Mouse (Mus musculus) heart, postnatal 0 days (tissue): ENCODE measurements around the gene Smim20. TPM values are rescaled to one million over a fixed set of nuclear protein-coding genes. Genes with fewer than 3 reads are reported as not detected.

Experiments
- ATAC-seq: fragments of 200-750 bp; cut with Nextera tagmentation; 2 replicates; pipeline ENCODE4 v1.8.0; 2017; ENCODE audit warnings: low read depth, moderate number of reproducible peaks, moderate library complexity; ENCODE audit not compliant: insufficient read depth
- DNase-seq: peaks from one replicate; pipeline ENCODE4 v3.0.0-alpha.2; 2016; ENCODE audit warnings: low spot score
- H3K27ac ChIP-seq: fragments of 300-500 bp; sonication (generic); 2 replicates; pipeline ENCODE4 v1.5.1; 2014; ENCODE audit warnings: low read depth, mild to moderate bottlenecking
- H3K27me3 ChIP-seq: fragments of 300-500 bp; sonication (generic); 2 replicates; pipeline ENCODE4 v1.6.1; 2014; ENCODE audit warnings: low read length, mixed read lengths; ENCODE audit not compliant: control insufficient read depth, insufficient read depth
- H3K36me3 ChIP-seq: fragments of 300-500 bp; sonication (generic); replicated peaks from 2 replicates; pipeline ENCODE4 v1.6.1; 2014; ENCODE audit warnings: low read length, mixed read lengths; ENCODE audit not compliant: control insufficient read depth, insufficient read depth
- H3K4me1 ChIP-seq: fragments of 300-500 bp; sonication (generic); 2 replicates; pipeline ENCODE4 v1.6.1; 2014; ENCODE audit warnings: antibody characterized with exemption; ENCODE audit not compliant: control insufficient read depth, insufficient read depth
- H3K4me2 ChIP-seq: fragments of 300-500 bp; sonication (generic); 2 replicates; pipeline ENCODE4 v1.6.1; 2014; ENCODE audit warnings: low read depth, mild to moderate bottlenecking, low read length, moderate library complexity
- H3K4me3 ChIP-seq: fragments of 300-500 bp; sonication (generic); 2 replicates; pipeline ENCODE4 v1.5.1; 2014; ENCODE audit warnings: low read depth, low read length
- H3K9ac ChIP-seq: fragments of 300-500 bp; sonication (generic); replicated peaks from 2 replicates; pipeline ENCODE4 v1.6.1; 2014; ENCODE audit warnings: low read depth, low read length, mixed read lengths
- H3K9me3 ChIP-seq: fragments of 300-500 bp; sonication (generic); replicated peaks from 2 replicates; pipeline ENCODE4 v1.6.1; 2016; ENCODE audit warnings: low read length; ENCODE audit not compliant: control insufficient read depth
- CTCF ChIP-seq: IDR thresholded peaks from 2 replicates; pipeline ENCODE4 v1.5.1; 2016; ENCODE audit warnings: antibody characterized with exemption, control low read depth, low read depth
- EP300 ChIP-seq: IDR thresholded peaks from 2 replicates; pipeline ENCODE4 v1.6.1; 2016; ENCODE audit warnings: antibody characterized with exemption, low read depth
- WGBS: fragments of 180-500 bp; shearing (Covaris S2); extraction: QIAGEN DNeasy Blood & Tissue Kit; methylation state at CpG from one replicate; pipeline ENCODE4 v1.1.7; 2014; 5-methylcytosine and 5-hydroxymethylcytosine counted together
- polyA plus RNA-seq: library from polyadenylated mRNA; unstranded; fragments of >200 nt; fragmentation: Nextera tagmentation; extraction: Ambion mirVana; gene quantifications from 2 replicates; pipeline ENCODE4 v1.2.1, GENCODE M21; 2015
- total RNA-seq: library from RNA; depleted of rRNA; stranded (reverse); fragments of >200 nt; gene quantifications from 2 replicates; pipeline ENCODE4 v1.2.3, GENCODE M21; 2014; ENCODE audit warnings: low replicate concordance

The Smim20 gene
- total and polyA plus RNA-seq, 2 experiments from 2014 or later = 163 to 218 TPM

DNA sequence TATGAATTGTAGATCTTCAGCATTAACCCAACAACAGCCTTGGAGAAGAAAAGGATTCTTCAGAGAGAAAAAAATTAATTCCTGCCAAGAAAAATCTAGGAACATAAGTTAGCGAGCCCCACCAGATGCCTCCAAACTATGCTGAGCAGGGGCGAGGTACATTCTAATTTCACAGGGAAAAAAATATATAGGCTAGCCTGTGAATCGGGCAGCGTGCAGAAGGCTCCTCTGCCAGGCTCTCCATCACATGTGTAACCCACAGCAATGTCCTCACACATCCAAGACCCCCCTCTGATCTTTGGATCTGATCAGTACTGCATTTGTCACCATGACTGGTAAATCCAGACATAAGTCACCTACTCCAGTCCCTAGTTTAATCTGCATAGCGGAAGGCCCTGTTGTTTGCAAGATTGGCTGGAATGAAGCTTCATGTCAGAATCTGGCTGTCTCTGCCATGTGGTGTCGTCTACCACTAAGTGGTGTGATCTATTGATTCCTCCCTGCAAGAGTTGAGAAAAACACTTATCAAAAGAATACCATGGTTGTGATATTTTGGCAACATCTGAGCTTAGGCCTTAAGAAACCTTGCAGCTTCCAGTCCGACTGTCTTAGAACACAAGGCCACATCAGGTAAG lies 23.9 kb upstream of the Smim20 start:
- H3K4me1 ChIP-seq = no peaks in the 10 kb centered on the region
- H3K4me2 ChIP-seq = no peak overlapping the region
- H3K27ac ChIP-seq = no peak overlapping the region
- H3K9me3 ChIP-seq = no peaks in the 10 kb centered on the region
- no peaks in the 10 kb centered on the region for H3K27me3 ChIP-seq
- TF ChIP-seq CTCF (no peak), EP300 (no peak)
- DNase-seq (no peak), ATAC-seq (no peak)
- no peaks in the 10 kb centered on the region for H3K36me3 ChIP-seq
- WGBS = 90% methylated on average over 7 of the region's 7 CpGs
- no peak overlapping the region for H3K9ac ChIP-seq
- H3K4me3 ChIP-seq = no peak overlapping the region

DNA sequence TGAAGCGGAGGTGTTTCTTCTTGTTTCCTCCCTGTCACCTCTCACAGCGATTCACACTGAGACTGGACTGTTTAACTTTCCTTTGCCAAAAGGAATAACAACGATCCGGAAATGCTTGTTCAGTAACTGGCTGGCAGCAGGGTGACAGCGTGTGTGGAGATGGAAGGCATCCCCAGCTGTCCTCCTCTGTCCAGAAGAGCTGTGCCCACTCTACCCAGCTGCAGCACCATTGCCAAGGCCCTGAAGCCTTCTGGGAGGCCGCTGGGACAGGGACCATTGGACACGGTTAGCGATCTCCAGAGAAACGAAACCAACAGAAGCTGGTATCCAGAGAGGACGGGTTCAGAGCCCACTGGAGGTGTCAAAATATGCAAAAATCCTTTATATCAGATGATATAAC lies 22.9 kb upstream of the Smim20 start:
- 65% methylated on average over 10 of the region's 10 CpGs for WGBS
- Histone ChIP-seq H3K4me1 (no peaks in the 10 kb centered on the region), H3K4me2 (no peak overlapping the region), H3K9me3 (no peaks in the 10 kb centered on the region), H3K27me3 (no peaks in the 10 kb centered on the region), H3K36me3 (no peaks in the 10 kb centered on the region), H3K4me3 (no peak overlapping the region), H3K9ac (no peak overlapping the region), H3K27ac (no peak overlapping the region)
- no peak for ATAC-seq
- TF ChIP-seq EP300 (no peak), CTCF (no peak)
- DNase-seq = no peak

DNA sequence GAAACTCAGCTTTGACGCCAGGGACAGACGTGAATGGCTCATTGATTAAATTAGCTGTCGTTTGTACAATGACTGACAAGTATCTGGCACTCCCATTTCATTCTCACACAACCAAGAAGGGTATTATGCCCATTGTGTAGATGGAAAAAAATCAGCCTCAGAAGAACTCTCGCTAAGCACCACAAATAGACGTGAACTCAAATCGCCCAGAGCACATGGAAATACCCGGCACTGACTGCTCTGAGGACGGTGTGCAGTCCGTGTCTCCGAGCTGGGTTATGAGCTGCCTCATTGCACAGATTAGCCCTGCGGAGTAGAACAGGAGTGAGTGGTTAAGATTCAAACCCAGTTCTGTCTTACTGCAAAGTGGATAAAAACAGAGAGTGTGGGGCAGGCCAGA lies 18.4 kb upstream of the Smim20 start:
- Histone ChIP-seq H3K4me2 (no peak overlapping the region), H3K9me3 (no peaks in the 10 kb centered on the region), H3K4me1 (0 out of 2 replicates have a peak, but pooled peaks cover 4% of the 10 kb centered on the region), H3K27me3 (no peaks in the 10 kb centered on the region), H3K27ac (no peak overlapping the region), H3K36me3 (no peaks in the 10 kb centered on the region), H3K4me3 (no peak overlapping the region), H3K9ac (no peak overlapping the region)
- ATAC-seq = no peak
- TF ChIP-seq CTCF (no peak), EP300 (no peak)
- no peak for DNase-seq
- WGBS = 85% methylated on average over 11 of the region's 11 CpGs

DNA sequence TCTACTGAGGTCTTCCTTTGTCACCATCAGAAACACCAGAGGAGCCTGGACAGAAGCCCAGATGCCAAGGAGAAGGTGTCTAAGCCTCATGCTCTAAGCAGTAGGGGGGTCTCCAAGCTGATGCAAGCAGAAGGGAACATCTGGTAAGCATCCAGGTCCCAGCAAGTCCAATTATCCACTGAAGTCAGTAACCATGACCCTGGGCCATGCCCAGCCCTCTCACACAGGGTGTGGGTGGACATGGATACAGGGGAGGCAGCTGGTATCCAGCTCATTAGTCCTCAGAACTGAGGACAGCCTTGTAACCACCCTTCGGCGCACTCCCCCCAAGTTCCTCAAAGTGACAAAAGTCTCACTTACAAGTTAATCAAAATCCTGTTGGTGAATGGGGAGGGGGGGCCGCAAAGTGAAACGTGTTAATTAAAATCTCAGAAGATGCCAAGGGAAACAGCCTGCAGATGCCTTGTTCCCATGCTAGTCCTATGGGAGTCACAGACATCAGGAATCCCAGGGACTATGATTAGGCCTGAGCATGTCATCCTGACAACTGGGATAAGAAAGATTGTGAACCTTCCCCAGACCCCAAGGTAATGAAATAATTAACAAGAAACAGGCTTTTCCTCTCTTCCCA lies 17.3 kb upstream of the Smim20 start:
- H3K9ac ChIP-seq = no peak overlapping the region
- H3K36me3 ChIP-seq = no peaks in the 10 kb centered on the region
- no peak overlapping the region for H3K4me2 ChIP-seq
- no peaks in the 10 kb centered on the region for H3K27me3 ChIP-seq
- H3K4me1 ChIP-seq = 0 out of 2 replicates have a peak, but pooled peaks cover 4% of the 10 kb centered on the region
- ATAC-seq (no peak), DNase-seq (no peak)
- no peak for TF ChIP-seq EP300
- H3K9me3 ChIP-seq = no peaks in the 10 kb centered on the region
- 75% methylated on average over 4 of the region's 4 CpGs for WGBS
- no peak overlapping the region for H3K4me3 ChIP-seq
- H3K27ac ChIP-seq = no peak overlapping the region

DNA sequence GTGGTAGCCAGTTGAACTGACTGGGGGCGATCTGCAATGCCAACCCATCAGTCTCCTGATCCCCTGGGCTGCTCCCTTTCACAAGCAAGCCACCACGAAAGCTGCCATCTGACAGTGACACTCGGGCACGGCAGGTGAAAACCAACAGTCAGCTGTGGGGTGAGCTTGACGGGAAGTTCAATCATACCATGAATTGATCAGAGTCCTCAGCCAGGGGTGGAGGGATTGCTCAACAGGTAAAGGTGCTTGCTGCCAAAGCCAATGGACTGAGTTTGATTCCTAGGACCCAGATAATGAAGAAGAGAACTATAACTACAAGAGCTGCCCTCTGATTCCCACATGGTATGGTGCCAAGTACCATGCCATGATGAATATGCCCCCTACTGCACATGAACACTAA lies 12.7 kb upstream of the Smim20 start:
- Histone ChIP-seq H3K4me3 (no peak overlapping the region), H3K27ac (no peak overlapping the region), H3K36me3 (no peaks in the 10 kb centered on the region), H3K4me2 (no peak overlapping the region), H3K9ac (no peak overlapping the region), H3K9me3 (no peaks in the 10 kb centered on the region), H3K27me3 (no peaks in the 10 kb centered on the region), H3K4me1 (peaks cover 13% of the 10 kb centered on the region)
- DNase-seq (no peak), ATAC-seq (no peak)
- 90% methylated on average over 5 of the region's 5 CpGs for WGBS
- TF ChIP-seq EP300 (no peak), CTCF (no peak)

DNA sequence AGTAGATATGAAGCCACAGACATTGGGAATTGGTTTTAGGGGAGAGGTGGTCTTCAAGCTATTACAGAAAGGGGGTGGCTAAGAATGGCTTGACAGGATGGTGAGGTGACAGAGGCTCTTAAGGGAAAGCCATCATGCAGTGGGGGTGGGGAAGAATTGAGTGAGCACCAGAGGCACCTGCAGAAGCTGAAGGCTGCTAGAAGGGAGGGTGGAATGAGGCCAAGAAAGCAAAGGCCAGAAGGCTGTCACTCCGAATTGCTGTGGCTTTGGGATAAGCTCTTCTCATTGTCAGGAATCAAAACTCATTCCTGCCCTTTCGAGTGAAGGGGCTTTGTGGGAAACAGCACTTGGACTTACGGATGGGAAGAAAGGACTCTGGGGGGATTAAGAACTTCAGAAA lies 12.1 kb upstream of the Smim20 start:
- no peaks in the 10 kb centered on the region for H3K36me3 ChIP-seq
- WGBS = 70% methylated on average over 3 of the region's 3 CpGs
- H3K9me3 ChIP-seq = no peaks in the 10 kb centered on the region
- no peak overlapping the region for H3K4me3 ChIP-seq
- no peak overlapping the region for H3K27ac ChIP-seq
- no peak for ATAC-seq
- H3K4me2 ChIP-seq = no peak overlapping the region
- peaks cover 13% of the 10 kb centered on the region for H3K4me1 ChIP-seq
- TF ChIP-seq CTCF (no peak), EP300 (no peak)
- no peak overlapping the region for H3K9ac ChIP-seq
- no peaks in the 10 kb centered on the region for H3K27me3 ChIP-seq
- no peak for DNase-seq
